Mouse (Mus musculus) c-Kit-positive CD71-positive TER-119-positive erythroid progenitor cells, embryonic 14.5 days (primary cell): Measurements from ENCODE around the gene Trak1.
A peak's percentile ranks its signal among the peaks of the same experiment; 100 is the strongest.

Experiments
- DNase-seq: peaks from one replicate; pipeline ENCODE4 v3.0.0-alpha.2; 2013; ENCODE audit warnings: low spot score

Gene Trak1

GRCm38 (mm10) chr9:121395812-121396211 lies 98.5 kb downstream of the Trak1 start:
- no peak for DNase-seq

- no peak for DNase-seq
These were observed 100.9 kb downstream of the Trak1 start for GRCm38 (mm10) chr9:121398100-121398760.

GRCm38 (mm10) chr9:121398761-121399160 lies 101.5 kb downstream of the Trak1 start:
- DNase-seq = no peak

- DNase-seq = no peak
These were observed 103.3 kb downstream of the Trak1 start for GRCm38 (mm10) chr9:121400608-121401007.

GRCm38 (mm10) chr9:121403157-121403671 lies 105.9 kb downstream of the Trak1 start:
- DNase-seq = no peak

- DNase-seq = no peak
These were observed 106.4 kb downstream of the Trak1 start for GRCm38 (mm10) chr9:121403699-121404098.

- no peak for DNase-seq
These were observed 107.9 kb downstream of the Trak1 start for GRCm38 (mm10) chr9:121405088-121405681.

- DNase-seq = no peak
These were observed 108.5 kb downstream of the Trak1 start for GRCm38 (mm10) chr9:121405792-121406191.

GRCm38 (mm10) chr9:121414237-121414636 lies 116.9 kb downstream of the Trak1 start:
- no peak for DNase-seq

- no peak for DNase-seq
These were observed 118.4 kb downstream of the Trak1 start for GRCm38 (mm10) chr9:121415626-121416241.

GRCm38 (mm10) chr9:121416460-121416859 lies 119.2 kb downstream of the Trak1 start:
- DNase-seq = no peak

- DNase-seq = no peak
These were observed 119.8 kb downstream of the Trak1 start for GRCm38 (mm10) chr9:121416872-121417637.

- DNase-seq = no peak
These were observed 121.7 kb downstream of the Trak1 start for GRCm38 (mm10) chr9:121419011-121419410.

- no peak for DNase-seq
These were observed 122.3 kb downstream of the Trak1 start for GRCm38 (mm10) chr9:121419573-121419972.

- no peak for DNase-seq
These were observed 123.5 kb downstream of the Trak1 start for GRCm38 (mm10) chr9:121420817-121421216.

- no peak for DNase-seq
These were observed 125.1 kb downstream of the Trak1 start for GRCm38 (mm10) chr9:121422402-121422801.

GRCm38 (mm10) chr9:121423621-121424020 lies 126.3 kb downstream of the Trak1 start:
- DNase-seq = no peak

- no peak for DNase-seq
These were observed 127.2 kb downstream of the Trak1 start for GRCm38 (mm10) chr9:121424281-121425164.

- DNase-seq = peak; percentile 92
These were observed 129.1 kb downstream of the Trak1 start for GRCm38 (mm10) chr9:121426451-121426850.

GRCm38 (mm10) chr9:121426902-121427301 lies 129.6 kb downstream of the Trak1 start:
- no peak for DNase-seq

GRCm38 (mm10) chr9:121429592-121429991 lies 132.3 kb downstream of the Trak1 start:
- no peak for DNase-seq
